Mouse (Mus musculus) myocyte (in vitro differentiated cells): Measurements from ENCODE around the gene Ptpn3.

ENCODE experiments used
- E2F4 ChIP-seq: IDR thresholded peaks from one replicate; pipeline ENCODE4 v1.6.1; 2011; ENCODE audit warnings: mild to moderate bottlenecking, control low read depth, moderate library complexity; ENCODE audit not compliant: insufficient read depth
- MAX ChIP-seq: IDR thresholded peaks from one replicate; pipeline ENCODE4 v1.6.1; 2011; ENCODE audit warnings: low read depth, mild to moderate bottlenecking, control low read depth
- MYOD1 ChIP-seq, 3 experiments: IDR thresholded peaks; one replicate each; pipeline ENCODE4 v1.6.1; 2011; ENCODE audit warnings: control low read depth in 2 of 3, low read depth in 2 of 3, mild to moderate bottlenecking in 2 of 3, moderate library complexity in 1 of 3; ENCODE audit not compliant: insufficient read length in 2 of 3, control insufficient read depth in 1 of 3
- POLR2A ChIP-seq: IDR thresholded peaks from one replicate; pipeline ENCODE4 v1.6.1; 2011; ENCODE audit warnings: low read depth, mild to moderate bottlenecking, control low read depth, moderate library complexity; ENCODE audit not compliant: insufficient read length
- POLR2AphosphoS2 ChIP-seq: IDR thresholded peaks from one replicate; pipeline ENCODE4 v1.6.1; 2011; ENCODE audit warnings: low read depth, control low read depth; ENCODE audit not compliant: insufficient read length
- REST ChIP-seq: IDR thresholded peaks from one replicate; pipeline ENCODE4 v1.6.1; 2011; ENCODE audit warnings: mild to moderate bottlenecking, control low read depth, moderate library complexity; ENCODE audit not compliant: insufficient read depth, insufficient read length
- TCF12 ChIP-seq: IDR thresholded peaks from one replicate; pipeline ENCODE4 v1.6.1; 2011; ENCODE audit warnings: mild to moderate bottlenecking, control low read depth; ENCODE audit not compliant: poor library complexity, insufficient read depth, severe bottlenecking
- USF1 ChIP-seq: IDR thresholded peaks from one replicate; pipeline ENCODE4 v1.6.1; 2011; ENCODE audit warnings: low read depth, mild to moderate bottlenecking, control low read depth, moderate library complexity

DNA sequence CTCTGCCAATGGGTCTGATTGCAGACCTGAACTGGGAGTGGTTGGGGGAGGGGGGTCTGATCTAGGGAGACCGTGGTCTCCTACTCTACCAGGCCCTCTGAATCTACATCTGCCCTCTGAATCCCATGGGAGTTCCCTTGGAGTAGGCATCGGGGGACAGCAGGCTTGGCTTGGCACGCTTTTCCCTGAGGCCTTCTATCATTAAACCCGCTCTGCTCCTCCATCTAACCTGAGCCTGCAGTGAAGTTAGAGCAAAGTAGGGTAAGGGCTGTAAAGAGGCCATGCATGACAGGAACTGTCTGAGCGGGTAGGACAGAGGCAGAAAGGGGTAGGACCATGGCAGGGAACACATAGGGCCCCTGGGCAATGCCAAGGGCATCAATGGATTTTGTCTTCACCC is 9.0 kb downstream of the Ptpn3 start:
- no peak for TF ChIP-seq POLR2A
- no peak for TF ChIP-seq POLR2AphosphoS2
- TF ChIP-seq E2F4, result no peak
- no peak for TF ChIP-seq REST
- no peak for TF ChIP-seq MAX
- no peak for TF ChIP-seq MYOD1 (IDR thresholded peaks at IDR 0.05; ENCODE audit: control insufficient read depth in 1 of 3, insufficient read length in 2 of 3, low read depth in 2 of 3)
- no peak for TF ChIP-seq TCF12
- no peak for TF ChIP-seq USF1
